Mouse (Mus musculus): Measurements from ENCODE around the gene Abhd14b.
A peak's percentile ranks its signal among the peaks of the same experiment; 100 is the strongest.
"Not testable (repeated sequence)": the region's sequence is repeated elsewhere in the genome, so short reads cannot be mapped to it uniquely, and the experiment has no call there.

Gene Abhd14b

GRCm38 (mm10) chr9:106476002-106476923 lies 29.0 kb downstream of the Abhd14b start:
- peak; percentile 74 for DNase-seq

GRCm38 (mm10) chr9:106476924-106477484 lies 29.7 kb downstream of the Abhd14b start, which contains the start of gene Parp3:
Gene Parp3 (minus strand): TSS chr9:106476949.
- DNase-seq = peak; percentile 99 to 100

GRCm38 (mm10) chr9:106477649-106478048 lies 30.4 kb downstream of the Abhd14b start:
- DNase-seq = peak in 1 of 2 experiments; percentile 1

- peak in 1 of 2 experiments; percentile 0 for DNase-seq
Measured at GRCm38 (mm10) chr9:106478101-106478500, 30.8 kb downstream of the Abhd14b start.

GRCm38 (mm10) chr9:106480541-106480940 lies 33.3 kb downstream of the Abhd14b start:
- DNase-seq = peak in 1 of 2 experiments; percentile 1

- DNase-seq = no peak
Measured at GRCm38 (mm10) chr9:106481075-106481474, 33.8 kb downstream of the Abhd14b start.

- DNase-seq = no peak
Measured at GRCm38 (mm10) chr9:106481676-106482075, 34.4 kb downstream of the Abhd14b start.

- peak in 1 of 2 experiments; percentile 0 for DNase-seq
Measured at GRCm38 (mm10) chr9:106482578-106483115, 35.4 kb downstream of the Abhd14b start.

- DNase-seq = peak in 1 of 2 experiments; percentile 0
Measured at GRCm38 (mm10) chr9:106483136-106483535, 35.9 kb downstream of the Abhd14b start.

GRCm38 (mm10) chr9:106483606-106484005 lies 36.3 kb downstream of the Abhd14b start:
- DNase-seq = no peak

- no peak for DNase-seq
Measured at GRCm38 (mm10) chr9:106485076-106485475, 37.8 kb downstream of the Abhd14b start.

- DNase-seq = not testable (repeated sequence)
Measured at GRCm38 (mm10) chr9:106487602-106488001, 40.3 kb downstream of the Abhd14b start.

GRCm38 (mm10) chr9:106499667-106500066 lies 52.4 kb downstream of the Abhd14b start, which contains the start of gene Iqcf1:
Gene Iqcf1 (plus strand): TSS chr9:106499967.
- no peak for DNase-seq

- DNase-seq = no peak
Measured at GRCm38 (mm10) chr9:106501846-106502245, 54.6 kb downstream of the Abhd14b start.

Measured in kidney, adult 8-10 months (tissue).